Mouse (Mus musculus) heart, adult 2 months (tissue): ENCODE measurements around the gene Gnptab. TPM values are rescaled to one million over a fixed set of nuclear protein-coding genes. Genes with fewer than 3 reads are reported as not detected.

Experiments used
- DNase-seq, 2 experiments: peaks; one replicate each; pipeline ENCODE4 v3.0.0; 2021
- H3K27ac ChIP-seq: fragments of 200-600 bp; 2 replicates; pipeline ENCODE4 v1.8.1; 2022
- H3K27me3 ChIP-seq: fragments of 200-500 bp; 2 replicates; pipeline ENCODE4 v1.6.1; 2012; ENCODE audit warnings: mild to moderate bottlenecking, low read length, inconsistent platforms, mixed read lengths; ENCODE audit not compliant: control insufficient read depth, insufficient read depth
- H3K36me3 ChIP-seq: fragments of 200-500 bp; 2 replicates; pipeline ENCODE4 v1.6.1; 2012; ENCODE audit warnings: low read length, inconsistent platforms; ENCODE audit not compliant: control insufficient read depth, insufficient read depth
- H3K4me1 ChIP-seq: fragments of 200-500 bp; 2 replicates; pipeline ENCODE4 v1.6.1; 2011; ENCODE audit warnings: low read length; ENCODE audit not compliant: control insufficient read depth, insufficient read depth
- H3K4me3 ChIP-seq: fragments of 200-600 bp; 2 replicates; pipeline ENCODE4 v1.8.1; 2022
- H3K79me2 ChIP-seq: fragments of 200-500 bp; replicated peaks from 2 replicates; pipeline ENCODE4 v1.6.1; 2012; ENCODE audit warnings: mild to moderate bottlenecking, inconsistent platforms, low read length, moderate library complexity, mixed read lengths; ENCODE audit not compliant: control insufficient read depth, insufficient read depth
- H3K9ac ChIP-seq: fragments of 200-500 bp; 2 replicates; pipeline ENCODE4 v1.6.1; 2012; ENCODE audit warnings: low read depth, mild to moderate bottlenecking, control low read depth, inconsistent platforms, low read length, mixed read lengths
- CTCF ChIP-seq: fragments of 200-600 bp; IDR thresholded peaks from 2 replicates; pipeline ENCODE4 v1.8.1; 2022; ENCODE audit warnings: antibody characterized with exemption, mild to moderate bottlenecking, moderate library complexity
- EP300 ChIP-seq: fragments of 200-500 bp; IDR thresholded peaks from 2 replicates; pipeline ENCODE4 v1.6.1; 2011; ENCODE audit warnings: low read depth, low read length, control low read depth; ENCODE audit not compliant: insufficient read depth
- POLR2A ChIP-seq: fragments of 200-500 bp; IDR thresholded peaks from 2 replicates; pipeline ENCODE4 v1.6.1; 2011; ENCODE audit warnings: mild to moderate bottlenecking, low read depth, low read length, control low read depth; ENCODE audit not compliant: insufficient read depth
- WGBS: fragments of 180-500 bp; shearing (Covaris S2); methylation state at CpG from one replicate; pipeline ENCODE4 v1.1.7; 2018; 5-methylcytosine and 5-hydroxymethylcytosine counted together
- intact Hi-C: fragments of 180-260 bp; cut with DNase I; formaldehyde crosslinking; loops from one replicate; pipeline ENCODE4 v1.15.1; 2025
- polyA plus RNA-seq: library from polyadenylated mRNA; depleted of rRNA; stranded (reverse); fragments of >200 nt; gene quantifications from 2 replicates; pipeline ENCODE4 v1.2.3, GENCODE M21; 2012
- total RNA-seq, 2 experiments: library from RNA; stranded (reverse); gene quantifications; 2 replicates each; pipeline ENCODE4 v1.2.3; 2021

Gnptab gene
- total and polyA plus RNA-seq, 3 experiments, result 11.7 to 27.6 (median 24.3) TPM

- Histone ChIP-seq H3K36me3 (no peaks in the 10 kb centered on the region), H3K27me3 (no peaks in the 10 kb centered on the region), H3K79me2 (peaks cover 4% of the 10 kb centered on the region; the same call in 1 of the 2 replicates), H3K27ac (no peak overlapping the region), H3K4me1 (no peaks in the 10 kb centered on the region; the same call in 1 of the 2 replicates), H3K4me3 (no peak overlapping the region), H3K9ac (no peak overlapping the region)
- intact Hi-C loops, result no loop called here
- DNase-seq, result no peak
- no peak for TF ChIP-seq EP300
- TF ChIP-seq POLR2A, result no peak
- TF ChIP-seq CTCF, result no peak
- WGBS, result 78% methylated on average over 6 of the region's 6 CpGs
Observed at GRCm38 (mm10) chr10:88398668-88399243, 19.8 kb downstream of the Gnptab start.

- Histone ChIP-seq H3K79me2 (peaks cover 4% of the 10 kb centered on the region; the same call in 1 of the 2 replicates), H3K4me1 (no peaks in the 10 kb centered on the region; the same call in 1 of the 2 replicates), H3K9ac (no peak overlapping the region), H3K4me3 (no peak overlapping the region), H3K27ac (no peak overlapping the region), H3K27me3 (no peaks in the 10 kb centered on the region), H3K36me3 (no peaks in the 10 kb centered on the region)
- intact Hi-C loops, result no loop called here
- no peak for DNase-seq
- TF ChIP-seq POLR2A (no peak), EP300 (no peak), CTCF (no peak)
- WGBS, result 81% methylated on average over 5 of the region's 5 CpGs
Observed at GRCm38 (mm10) chr10:88399271-88399670, 20.3 kb downstream of the Gnptab start.

- Histone ChIP-seq H3K27me3 (no peaks in the 10 kb centered on the region), H3K27ac (no peak overlapping the region), H3K36me3 (peaks cover 3% of the 10 kb centered on the region; the same call in 1 of the 2 replicates), H3K4me3 (no peak overlapping the region), H3K9ac (no peak overlapping the region), H3K4me1 (peaks cover 6% of the 10 kb centered on the region), H3K79me2 (peaks cover 4% of the 10 kb centered on the region; the same call in 1 of the 2 replicates)
- no peak for TF ChIP-seq CTCF
- no peak for TF ChIP-seq EP300
- TF ChIP-seq POLR2A, result no peak
- intact Hi-C loops, result no loop called here
- no peak for DNase-seq
- 95% methylated on average over 4 of the region's 4 CpGs for WGBS
Observed at GRCm38 (mm10) chr10:88403021-88403420, 24.1 kb downstream of the Gnptab start.

GRCm38 (mm10) chr10:88404220-88404619 lies 25.3 kb downstream of the Gnptab start:
- Histone ChIP-seq H3K4me3 (no peak overlapping the region), H3K4me1 (peaks cover 7% of the 10 kb centered on the region), H3K27ac (no peak overlapping the region), H3K27me3 (no peaks in the 10 kb centered on the region), H3K36me3 (peaks cover 3% of the 10 kb centered on the region; the same call in 1 of the 2 replicates), H3K9ac (no peak overlapping the region), H3K79me2 (peaks cover 4% of the 10 kb centered on the region; the same call in 1 of the 2 replicates)
- TF ChIP-seq CTCF (no peak), EP300 (no peak), POLR2A (no peak)
- 64% methylated on average over 6 of the region's 6 CpGs for WGBS
- DNase-seq, result no peak
- intact Hi-C loops, result no loop called here

- 15% methylated on average over 7 of the region's 7 CpGs for WGBS
- no peaks in the 10 kb centered on the region for H3K79me2 ChIP-seq
- H3K27me3 ChIP-seq, result no peaks in the 10 kb centered on the region
- peak overlapping the region; percentile 25; the same call in 1 of the 2 replicates for H3K9ac ChIP-seq
- H3K36me3 ChIP-seq, result peaks cover 3% of the 10 kb centered on the region; the same call in 1 of the 2 replicates
- no peak overlapping the region for H3K4me3 ChIP-seq
- peak overlapping the region; percentile 79 for H3K27ac ChIP-seq
- H3K4me1 ChIP-seq, result peaks cover 9% of the 10 kb centered on the region
- DNase-seq, result peak in 1 of 2 experiments; percentile 73
- intact Hi-C loops, result loop anchor here (2.0 kb wide), 1 partner anchor 23 kb away; no protein-coding TSS in a partner anchor
- TF ChIP-seq CTCF (no peak), EP300 (0 out of 2 replicates have a peak, but pooled peaks have one; percentile 19)
Observed at GRCm38 (mm10) chr10:88405812-88406211, 26.9 kb downstream of the Gnptab start.

GRCm38 (mm10) chr10:88407875-88408631 lies 29.1 kb downstream of the Gnptab start:
- Histone ChIP-seq H3K9ac (0 out of 2 replicates have a peak overlapping the region, but pooled peaks have one; percentile 11), H3K79me2 (no peaks in the 10 kb centered on the region), H3K36me3 (peaks cover 3% of the 10 kb centered on the region; the same call in 1 of the 2 replicates), H3K27ac (peak overlapping the region; percentile 79), H3K27me3 (no peaks in the 10 kb centered on the region), H3K4me3 (no peak overlapping the region), H3K4me1 (peaks cover 9% of the 10 kb centered on the region)
- 61% methylated on average over 12 of the region's 12 CpGs for WGBS
- intact Hi-C loops, result loop anchor here (2.0 kb wide), 1 partner anchor 25 kb away; no protein-coding TSS in a partner anchor
- TF ChIP-seq CTCF (no peak), POLR2A (no peak), EP300 (no peak)
- DNase-seq, result no peak
